Mouse (Mus musculus) small intestine, adult 10 weeks (tissue): ENCODE results near the gene Mageb5. TPM values are rescaled to one million over a fixed set of nuclear protein-coding genes. Genes with fewer than 3 reads are reported as not detected.

Experiments
- polyA plus RNA-seq: library from polyadenylated mRNA; stranded (reverse); fragments of 350-450 nt; fragmentation: Illumina TruSeq; extraction: RNeasy Lipid Tissue Mini Kit (QIAGEN cat#74804); gene quantifications from one replicate; pipeline ENCODE4 v1.2.3, GENCODE M21; 2014; ENCODE audit warnings: low replicate concordance

Mageb5 gene
- polyA plus RNA-seq, result not detected

GRCm38 (mm10) chrX:91782918-91783317 is at the start of gene Mageb5:
Gene Mageb5, minus strand, starts transcription at chrX:91783018.

Other genes with a start within 250 kb of the Mageb5 start
- gene 1700084M14Rik, start 207.1 kb downstream of the Mageb5 start, polyA plus RNA-seq, result not detected
- gene Gm14781, start 150.8 kb downstream of the Mageb5 start, polyA plus RNA-seq, result not detected
- gene Mageb1, start 233.3 kb upstream of the Mageb5 start, polyA plus RNA-seq, result not detected